Mouse (Mus musculus): ENCODE results near the gene Mllt3.
A peak's percentile ranks its signal among the peaks of the same experiment; 100 is the strongest.
"Not testable (repeated sequence)": the region's sequence is repeated elsewhere in the genome, so short reads cannot be mapped to it uniquely, and the experiment has no call there.

The Mllt3 gene

GRCm38 (mm10) chr4:88011870-88012572 is 21.1 kb downstream of the Mllt3 start:
- DNase-seq, result no peak

- DNase-seq, result no peak
Observed at GRCm38 (mm10) chr4:88010441-88010840, 22.7 kb downstream of the Mllt3 start.

GRCm38 (mm10) chr4:88005801-88006200 is 27.4 kb downstream of the Mllt3 start:
- no peak for DNase-seq

GRCm38 (mm10) chr4:88003159-88003948 is 29.8 kb downstream of the Mllt3 start:
- DNase-seq, result no peak

- DNase-seq, result peak in 1 of 2 experiments; percentile 8
Observed at GRCm38 (mm10) chr4:87991710-87992109, 41.5 kb downstream of the Mllt3 start.

GRCm38 (mm10) chr4:87990940-87991339 is 42.2 kb downstream of the Mllt3 start:
- no peak for DNase-seq

GRCm38 (mm10) chr4:87985281-87985680 is 47.9 kb downstream of the Mllt3 start:
- DNase-seq, result no peak

- DNase-seq, result peak in 1 of 2 experiments; percentile 22
Observed at GRCm38 (mm10) chr4:87984589-87984988, 48.6 kb downstream of the Mllt3 start.

GRCm38 (mm10) chr4:87984091-87984490 is 49.1 kb downstream of the Mllt3 start:
- no peak for DNase-seq

- DNase-seq, result no peak
Observed at GRCm38 (mm10) chr4:87982578-87982977, 50.6 kb downstream of the Mllt3 start.

- no peak for DNase-seq
Observed at GRCm38 (mm10) chr4:87977820-87978448, 55.2 kb downstream of the Mllt3 start.

GRCm38 (mm10) chr4:87965836-87966235 is 67.3 kb downstream of the Mllt3 start:
- DNase-seq, result peak; percentile 21 to 29

GRCm38 (mm10) chr4:87964890-87965289 is 68.3 kb downstream of the Mllt3 start:
- DNase-seq, result not testable (repeated sequence)

- DNase-seq, result no peak
Observed at GRCm38 (mm10) chr4:87963773-87964076, 69.4 kb downstream of the Mllt3 start.

- peak in 1 of 2 experiments; percentile 30 for DNase-seq
Observed at GRCm38 (mm10) chr4:87963055-87963772, 70.0 kb downstream of the Mllt3 start.

GRCm38 (mm10) chr4:87961872-87962271 is 71.3 kb downstream of the Mllt3 start:
- no peak for DNase-seq

GRCm38 (mm10) chr4:87957852-87958251 is 75.3 kb downstream of the Mllt3 start:
- no peak for DNase-seq

GRCm38 (mm10) chr4:87957198-87957597 is 76.0 kb downstream of the Mllt3 start:
- DNase-seq, result no peak

GRCm38 (mm10) chr4:87955132-87955531 is 78.0 kb downstream of the Mllt3 start:
- no peak for DNase-seq

GRCm38 (mm10) chr4:87954421-87955083 is 78.6 kb downstream of the Mllt3 start:
- DNase-seq, result no peak

GRCm38 (mm10) chr4:87953736-87954135 is 79.4 kb downstream of the Mllt3 start:
- DNase-seq, result no peak

GRCm38 (mm10) chr4:87953268-87953667 is 79.9 kb downstream of the Mllt3 start:
- DNase-seq, result no peak

- no peak for DNase-seq
Observed at GRCm38 (mm10) chr4:87949451-87949850, 83.7 kb downstream of the Mllt3 start.

Measured in kidney, postnatal 4 days (tissue).